Comparison of ENCODE assay signal across 28 mouse cellular contexts in the genomic region with DNA sequence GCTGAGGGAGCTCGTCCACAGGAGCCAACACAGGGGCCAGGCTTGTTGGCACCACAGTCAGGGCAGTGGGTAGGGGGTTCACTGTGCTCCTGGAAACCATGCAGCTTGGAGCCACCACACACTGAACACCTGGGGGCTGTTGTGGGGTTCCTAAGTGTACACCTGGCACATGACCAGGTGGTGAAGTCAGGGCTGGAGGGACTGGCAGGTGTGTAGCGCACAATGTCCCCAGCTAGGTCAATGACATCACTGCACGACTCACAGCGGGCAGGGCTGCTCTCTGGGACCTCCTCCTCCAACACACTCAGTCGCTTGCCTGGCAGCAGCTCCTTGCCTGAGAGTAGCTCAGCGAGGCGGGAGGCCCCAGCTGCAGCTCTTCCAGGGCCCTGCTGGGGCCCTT. TPM values are rescaled to one million over a fixed set of nuclear protein-coding genes. Genes with fewer than 3 reads are reported as not detected.
DNase-seq lines count a peak whose midpoint lies in the region; ATAC-seq and TF ChIP-seq lines count a peak whose summit lies in the region.
"Had no signal": no experiment of that assay in that cellular context is flagged by ENCODE, and none has a peak within 500 bp of the region (broad histone marks: within the 10 kb centered on the region; RNA-seq: fewer than 3 reads in every experiment).

No protein-coding gene starts in this region.

- peaks cover 85% of the 10 kb centered on the region for H3K36me3 ChIP-seq in G1E (replicated peaks)
- peaks cover 48% of the 10 kb centered on the region; the same call in 1 of the 2 replicates for H3K36me3 ChIP-seq in intestine, postnatal 0 days (ENCODE audit: control insufficient read depth, insufficient read depth)

- H3K27ac ChIP-seq in cerebellum, adult 2 months (ENCODE audit: insufficient read depth, low read length), result peak overlapping the region; percentile 10
- H3K27ac ChIP-seq in layer of hippocampus, adult 2 months, result 0 out of 2 replicates have a peak overlapping the region, but pooled peaks have one; percentile 15
- H3K27ac ChIP-seq in intestine, postnatal 0 days (ENCODE audit: low read depth, low read length), result 0 out of 2 replicates have a peak overlapping the region, but pooled peaks have one; percentile 8
- H3K27ac ChIP-seq: embryonic facial prominence, embryonic 10.5 days; gastrocnemius, adult 2 months; heart, embryonic 13.5 days; midbrain, embryonic 12.5 days; neural tube, embryonic 13.5 days had no signal

- no peaks in the 10 kb centered on the region for H3K27me3 ChIP-seq in cerebellum, adult 2 months (ENCODE audit: control insufficient read depth, insufficient read depth, low read length)
- no peaks in the 10 kb centered on the region; the same call in 1 of the 2 replicates for H3K27me3 ChIP-seq in G1E (ENCODE audit: insufficient read depth, low read length)
- H3K27me3 ChIP-seq in intestine, postnatal 0 days (replicated peaks; ENCODE audit: control insufficient read depth, insufficient read depth, low read length), result no peaks in the 10 kb centered on the region
- H3K27me3 ChIP-seq: CH12.LX; heart, embryonic 13.5 days; midbrain, embryonic 12.5 days; neural tube, embryonic 13.5 days had no signal

- peaks cover 62% of the 10 kb centered on the region for H3K4me1 ChIP-seq in cerebellum, adult 2 months (ENCODE audit: control insufficient read depth, insufficient read depth, low read length)
- peaks cover 67% of the 10 kb centered on the region for H3K4me1 ChIP-seq in G1E (ENCODE audit: insufficient read depth, low read depth, low read length)
- H3K4me1 ChIP-seq in intestine, postnatal 0 days (replicated peaks; ENCODE audit: control insufficient read depth, insufficient read depth, low read length), result 0 out of 2 replicates have a peak, but pooled peaks cover 6% of the 10 kb centered on the region
- H3K4me1 ChIP-seq: embryonic facial prominence, embryonic 10.5 days; midbrain, embryonic 12.5 days had no signal

- no peak for TF ChIP-seq CTCF in cerebellum, adult 2 months (IDR thresholded peaks at IDR 0.05; ENCODE audit: borderline replicate concordance, insufficient read depth, low read depth, low read length)
- no peak for TF ChIP-seq CTCF in layer of hippocampus, adult 2 months (conservative IDR thresholded peaks at IDR 0.05)
- TF ChIP-seq CTCF in G1E (IDR thresholded peaks at IDR 0.05; ENCODE audit: low read depth, low read length), result no peak
- TF ChIP-seq CTCF in intestine, postnatal 0 days (IDR thresholded peaks at IDR 0.05; ENCODE audit: low read depth), result no peak

- no peaks in the 10 kb centered on the region for H3K9me3 ChIP-seq in G1E (replicated peaks)
- H3K9me3 ChIP-seq in intestine, postnatal 0 days (ENCODE audit: control insufficient read depth), result no peaks in the 10 kb centered on the region
- H3K9me3 ChIP-seq: embryonic facial prominence, embryonic 10.5 days; heart, embryonic 13.5 days; midbrain, embryonic 12.5 days; neural tube, embryonic 13.5 days had no signal

- peak; percentile 61 to 71 for DNase-seq in cerebellum, adult 2 months
- DNase-seq in cerebellum, adult 11 months, result no peak
- no peak for DNase-seq in layer of hippocampus, adult 2 months (ENCODE audit: low spot score in 2 of 2)
- no peak for DNase-seq in layer of hippocampus, postnatal 14 days (ENCODE audit: low spot score in 2 of 2)
- no peak for DNase-seq in G1E (ENCODE audit: low spot score)
- DNase-seq in right cerebral cortex, postnatal 4 days, result no peak
- no peak for DNase-seq in yolk sac, embryonic 10.5 days (ENCODE audit: low spot score)
- DNase-seq: adrenal gland, postnatal 36 days; gastrocnemius, adult 2 months; kidney, adult 8-10 months; layer of hippocampus, adult 9-11 months; lung, adult 2 months; lung, postnatal 4 days; right cerebral cortex, postnatal 14 days had no signal

- 12% methylated on average over 7 of the region's 7 CpGs for WGBS in cerebellum, adult 2 months
- 48% methylated on average over 7 of the region's 7 CpGs for WGBS in intestine, postnatal 0 days

- H3K4me3 ChIP-seq in cerebellum, adult 2 months (replicated peaks; ENCODE audit: insufficient read depth, low read depth, low read length), result no peak overlapping the region
- no peak overlapping the region for H3K4me3 ChIP-seq in layer of hippocampus, adult 2 months
- peak overlapping the region; percentile 14; the same call in 1 of the 2 replicates for H3K4me3 ChIP-seq in G1E (ENCODE audit: low read depth, low read length)
- no peak overlapping the region for H3K4me3 ChIP-seq in intestine, postnatal 0 days (ENCODE audit: low read depth, low read length)
- H3K4me3 ChIP-seq: embryonic facial prominence, embryonic 10.5 days; gastrocnemius, adult 2 months; heart, embryonic 13.5 days; midbrain, embryonic 12.5 days; neural tube, embryonic 13.5 days had no signal

- H3K9ac ChIP-seq in intestine, postnatal 0 days (ENCODE audit: low read depth, low read length), result no peak overlapping the region
- H3K9ac ChIP-seq: heart, embryonic 13.5 days; midbrain, embryonic 12.5 days; neural tube, embryonic 13.5 days had no signal

- no peak overlapping the region for H3K4me2 ChIP-seq in intestine, postnatal 0 days (replicated peaks; ENCODE audit: low read depth)
- H3K4me2 ChIP-seq: heart, embryonic 13.5 days; midbrain, embryonic 12.5 days; neural tube, embryonic 13.5 days had no signal

- 0 out of 2 replicates have a peak, but pooled peaks have one; percentile 14 for TF ChIP-seq POLR2A in cerebellum, adult 2 months (IDR thresholded peaks at IDR 0.05; ENCODE audit: borderline replicate concordance, insufficient read depth, low read length)

- no peak for ATAC-seq in G1E (ENCODE audit: extremely low read depth, insufficient number of reproducible peaks, low FRiP score, poor library complexity, severe bottlenecking)
- peak; percentile 61 for ATAC-seq in intestine, postnatal 0 days
- ATAC-seq: hindbrain, embryonic 16.5 days had no signal

RNA-seq across cellular contexts. Expression of gene A930017K11Rik, which starts 11.9 kb away (rescaled TPM):
- polyA plus RNA-seq in cerebellum, adult 2 months (2012; rRNA removed), result 13.4 and 14.0 TPM in 2 replicates
- under 1 TPM; 0.41 to 0.64 TPM for total RNA-seq in layer of hippocampus, adult 2 months (2021)
- under 1 TPM in 1 of 2 experiments, not detected in 1; 0.14 TPM for total RNA-seq in layer of hippocampus, postnatal 14 days (2021)
- total RNA-seq in G1E (2014; fragmentation: Nextera tagmentation) (not detected in 2 replicates), G1E (2017) (0.06 TPM in 1 of 2 replicates, not detected in the other)
- 0.03 and 0.07 TPM in 2 replicates for polyA plus RNA-seq in G1E (2012)
- polyA plus RNA-seq in intestine, postnatal 0 days (2015; fragmentation: Nextera tagmentation; extraction: Ambion mirVana), result 0.05 and 0.09 TPM in 2 replicates
- total RNA-seq: adrenal gland, postnatal 36 days; CH12.LX; common myeloid progenitor, adult 5-6 weeks; gastrocnemius, adult 2 months; granulocyte monocyte progenitor cell, adult 5-6 weeks had no signal
- polyA plus RNA-seq: forebrain, embryonic 11.5 days; lung, adult 2 months; spleen, adult 2 months; thymus, postnatal 0 days had no signal

RNA-seq across cellular contexts. Expression of gene Nhlrc4, which starts 19.5 kb away (rescaled TPM):
- polyA plus RNA-seq in cerebellum, adult 2 months (2012; rRNA removed), result 1.9 and 2.5 TPM in 2 replicates
- total RNA-seq in layer of hippocampus, adult 2 months (2021), result 1 to 10 TPM; 1.3 to 1.5 TPM
- not detected for total RNA-seq in layer of hippocampus, postnatal 14 days (2021)
- total RNA-seq in G1E (2014; fragmentation: Nextera tagmentation) (0.38 and 1.7 TPM in 2 replicates), G1E (2017) (0.33 TPM in 1 of 2 replicates, not detected in the other)
- polyA plus RNA-seq in G1E (2012), result 1.1 and 2.7 TPM in 2 replicates
- not detected in 2 replicates for polyA plus RNA-seq in intestine, postnatal 0 days (2015; fragmentation: Nextera tagmentation; extraction: Ambion mirVana)
- total RNA-seq: adrenal gland, postnatal 36 days; CH12.LX; common myeloid progenitor, adult 5-6 weeks; gastrocnemius, adult 2 months; granulocyte monocyte progenitor cell, adult 5-6 weeks; heart, postnatal 25 days had no signal
- polyA plus RNA-seq: heart, embryonic 13.5 days; neural tube, embryonic 13.5 days; urinary bladder, adult 2 months had no signal

RNA-seq across cellular contexts. Expression of gene Pigq, which starts 19.5 kb away (rescaled TPM):
- 170 and 191 TPM in 2 replicates for polyA plus RNA-seq in cerebellum, adult 2 months (2012; rRNA removed)
- total RNA-seq in layer of hippocampus, adult 2 months (2021), result 100 to 1,000 TPM; 120 TPM
- 100 to 1,000 TPM; 160 to 168 TPM for total RNA-seq in layer of hippocampus, postnatal 14 days (2021)
- 116 and 431 TPM in 2 replicates for total RNA-seq in G1E (2014; fragmentation: Nextera tagmentation)
- total RNA-seq in G1E (2017), result 41.4 and 42.1 TPM in 2 replicates
- polyA plus RNA-seq in G1E (2012), result 81.8 and 136 TPM in 2 replicates
- polyA plus RNA-seq in intestine, postnatal 0 days (2015; fragmentation: Nextera tagmentation; extraction: Ambion mirVana), result 34.9 and 37.2 TPM in 2 replicates

RNA-seq across cellular contexts. Expression of gene Capn15, which starts 21.3 kb away (rescaled TPM):
- polyA plus RNA-seq in cerebellum, adult 2 months (2012; rRNA removed), result 88.7 and 92.8 TPM in 2 replicates
- total RNA-seq in layer of hippocampus, adult 2 months (2021), result 10 to 100 TPM; 53.6 to 58.8 TPM
- 10 to 100 TPM; 44.4 to 46.2 TPM for total RNA-seq in layer of hippocampus, postnatal 14 days (2021)
- total RNA-seq in G1E (2014; fragmentation: Nextera tagmentation) (14.6 and 17.3 TPM in 2 replicates), G1E (2017) (2.8 and 3.2 TPM in 2 replicates)
- 41.6 and 47.8 TPM in 2 replicates for polyA plus RNA-seq in G1E (2012)
- polyA plus RNA-seq in intestine, postnatal 0 days (2015; fragmentation: Nextera tagmentation; extraction: Ambion mirVana), result 29.5 and 37.4 TPM in 2 replicates

RNA-seq across cellular contexts. Expression of gene Rab40c, which starts 44.7 kb away (rescaled TPM):
- polyA plus RNA-seq in cerebellum, adult 2 months (2012; rRNA removed), result 70.0 and 74.6 TPM in 2 replicates
- total RNA-seq in layer of hippocampus, adult 2 months (2021), result 10 to 100 TPM; 50.1 to 51.1 TPM
- total RNA-seq in layer of hippocampus, postnatal 14 days (2021), result 10 to 100 TPM; 48.6 to 52.2 TPM
- 9.1 and 10.8 TPM in 2 replicates for total RNA-seq in G1E (2014; fragmentation: Nextera tagmentation)
- 4.2 and 9.3 TPM in 2 replicates for total RNA-seq in G1E (2017)
- 12.4 and 13.5 TPM in 2 replicates for polyA plus RNA-seq in G1E (2012)
- 15.8 and 16.9 TPM in 2 replicates for polyA plus RNA-seq in intestine, postnatal 0 days (2015; fragmentation: Nextera tagmentation; extraction: Ambion mirVana)

Comparison
In these comparisons a context has a peak if more than half of its experiments do, and no peak if none do; other contexts are left out.
1. DNase-seq: peak in cerebellum, adult 2 months (2 of 2); none in cerebellum, adult 11 months (single experiment), layer of hippocampus, adult 2 months (0 of 2), layer of hippocampus, postnatal 14 days (0 of 2), G1E (single experiment), right cerebral cortex, postnatal 4 days (single experiment) and yolk sac, embryonic 10.5 days (single experiment).
2. Peak in every context shown above with its lines, with median percentiles within 50 percentile points of each other: H3K27ac ChIP-seq.